In genomic region chr2:33185258-33185657, GRCm38 (mm10) we compare ENCODE assay signal across 8 mouse cellular contexts. TPM values are rescaled to one million over a fixed set of nuclear protein-coding genes. Genes with fewer than 3 reads are reported as not detected.
DNase-seq lines count a peak whose midpoint lies in the region; ATAC-seq and TF ChIP-seq lines count a peak whose summit lies in the region.

No protein-coding gene starts in this region.

- intact Hi-C loops in heart, adult 2 months (cut with DNase I), result no loop called here
- intact Hi-C loops in heart, postnatal 25 days (cut with DNase I), result no loop called here

- H3K4me1 ChIP-seq in heart, adult 2 months (ENCODE audit: control insufficient read depth, insufficient read depth, low read length), result peaks cover 17% of the 10 kb centered on the region
- H3K4me1 ChIP-seq in heart, embryonic 15.5 days (replicated peaks), result peaks cover 48% of the 10 kb centered on the region
- peaks cover 22% of the 10 kb centered on the region for H3K4me1 ChIP-seq in hindbrain, embryonic 13.5 days (replicated peaks)

- H3K4me2 ChIP-seq in heart, embryonic 15.5 days, result no peak overlapping the region
- no peak overlapping the region for H3K4me2 ChIP-seq in hindbrain, embryonic 13.5 days

- no peaks in the 10 kb centered on the region; the same call in 1 of the 2 replicates for H3K36me3 ChIP-seq in heart, adult 2 months (ENCODE audit: control insufficient read depth, insufficient read depth, low read length)
- no peaks in the 10 kb centered on the region for H3K36me3 ChIP-seq in heart, embryonic 15.5 days
- H3K36me3 ChIP-seq in hindbrain, embryonic 13.5 days, result no peaks in the 10 kb centered on the region

- no peaks in the 10 kb centered on the region for H3K79me2 ChIP-seq in heart, adult 2 months (replicated peaks; ENCODE audit: control insufficient read depth, insufficient read depth, low read length)

- no peak for ATAC-seq in heart, embryonic 15.5 days (replicated peaks; ENCODE audit: insufficient number of reproducible peaks, insufficient read depth, low FRiP score, low read depth)
- ATAC-seq in megakaryocyte, adult 5-6 weeks (ENCODE audit: poor library complexity, severe bottlenecking), result peak; percentile 49; the same call in 1 of the 2 replicates
- no peak for ATAC-seq in hindbrain, embryonic 13.5 days (ENCODE audit: low FRiP score)

- TF ChIP-seq CTCF in heart, adult 2 months (IDR thresholded peaks at IDR 0.05), result peak; percentile 64

- peak in 1 of 2 experiments; percentile 43 for DNase-seq in heart, adult 2 months
- no peak for DNase-seq in heart, postnatal 25 days (ENCODE audit: low spot score)
- peak; percentile 74 for DNase-seq in 3T3-L1 (ENCODE audit: low read depth, low spot score)
- peak; percentile 75 for DNase-seq in adrenal gland, postnatal 10 days
- DNase-seq in right cerebral cortex, postnatal 25 days, result no peak

- WGBS in heart, adult 2 months, result 74% methylated on average over 7 of the region's 7 CpGs
- WGBS in heart, embryonic 15.5 days, result 85% methylated on average over 7 of the region's 7 CpGs
- WGBS in hindbrain, embryonic 13.5 days, result 73% methylated on average over 7 of the region's 7 CpGs

- H3K27me3 ChIP-seq in heart, adult 2 months (ENCODE audit: control insufficient read depth, insufficient read depth, low read length), result no peaks in the 10 kb centered on the region
- H3K27me3 ChIP-seq in heart, embryonic 15.5 days, result no peaks in the 10 kb centered on the region
- H3K27me3 ChIP-seq in hindbrain, embryonic 13.5 days, result no peaks in the 10 kb centered on the region

- TF ChIP-seq EP300 in heart, adult 2 months (IDR thresholded peaks at IDR 0.05; ENCODE audit: insufficient read depth, low read depth, low read length), result no peak

- H3K9ac ChIP-seq in heart, adult 2 months (ENCODE audit: low read depth, low read length), result no peak overlapping the region
- no peak overlapping the region for H3K9ac ChIP-seq in heart, embryonic 15.5 days
- no peak overlapping the region for H3K9ac ChIP-seq in hindbrain, embryonic 13.5 days

- no peak for TF ChIP-seq POLR2A in heart, adult 2 months (IDR thresholded peaks at IDR 0.05; ENCODE audit: insufficient read depth, low read depth, low read length)

- peak overlapping the region; percentile 43 for H3K27ac ChIP-seq in heart, adult 2 months
- H3K27ac ChIP-seq in heart, embryonic 15.5 days, result peak overlapping the region; percentile 82
- H3K27ac ChIP-seq in hindbrain, embryonic 13.5 days, result no peak overlapping the region

- no peaks in the 10 kb centered on the region for H3K9me3 ChIP-seq in heart, embryonic 15.5 days (replicated peaks)
- H3K9me3 ChIP-seq in hindbrain, embryonic 13.5 days, result no peaks in the 10 kb centered on the region

- H3K4me3 ChIP-seq in heart, adult 2 months, result no peak overlapping the region
- H3K4me3 ChIP-seq in heart, embryonic 15.5 days, result no peak overlapping the region
- no peak overlapping the region for H3K4me3 ChIP-seq in hindbrain, embryonic 13.5 days

RNA-seq across cellular contexts. Expression of gene Angptl2, which starts 30.6 kb away (rescaled TPM):
- total RNA-seq in heart, adult 2 months (2021), result 10 to 100 TPM; 45.3 to 46.2 TPM
- 91.4 and 128 TPM in 2 replicates for polyA plus RNA-seq in heart, adult 2 months (2012; rRNA removed)
- 10 to 100 TPM; 47.9 to 78.9 TPM for total RNA-seq in heart, postnatal 25 days (2021)
- total RNA-seq in adrenal gland, postnatal 10 days (2021), result 10 to 100 TPM; 51.9 to 66.1 TPM
- polyA plus RNA-seq in heart, embryonic 15.5 days (2015; fragmentation: Nextera tagmentation; extraction: Ambion mirVana), result 59.1 and 77.0 TPM in 2 replicates
- total RNA-seq in megakaryocyte, adult 5-6 weeks (2015), result 4.2 and 5.0 TPM in 2 replicates
- total RNA-seq in megakaryocyte, adult 5-6 weeks (2017), result 9.8 and 11.4 TPM in 2 replicates
- polyA plus RNA-seq in hindbrain, embryonic 13.5 days (2015; fragmentation: Nextera tagmentation; extraction: Ambion mirVana), result 16.9 and 17.9 TPM in 2 replicates

RNA-seq across cellular contexts. Expression of gene Garnl3, which starts 53.8 kb away (rescaled TPM):
- total RNA-seq in heart, adult 2 months (2021), result 1 to 10 TPM; 3.6 to 3.8 TPM
- 1.9 and 2.3 TPM in 2 replicates for polyA plus RNA-seq in heart, adult 2 months (2012; rRNA removed)
- total RNA-seq in heart, postnatal 25 days (2021), result 1 to 10 TPM; 3.0 to 3.3 TPM
- 10 to 100 TPM; 16.4 to 29.5 TPM for total RNA-seq in adrenal gland, postnatal 10 days (2021)
- 6.9 and 11.4 TPM in 2 replicates for polyA plus RNA-seq in heart, embryonic 15.5 days (2015; fragmentation: Nextera tagmentation; extraction: Ambion mirVana)
- 0.20 and 0.82 TPM in 2 replicates for total RNA-seq in megakaryocyte, adult 5-6 weeks (2015)
- total RNA-seq in megakaryocyte, adult 5-6 weeks (2017), result 2.7 and 5.7 TPM in 2 replicates
- 36.6 and 39.4 TPM in 2 replicates for polyA plus RNA-seq in hindbrain, embryonic 13.5 days (2015; fragmentation: Nextera tagmentation; extraction: Ambion mirVana)

Comparison
In these comparisons a context has a peak if more than half of its experiments do, and no peak if none do; other contexts are left out.
1. DNase-seq: peak in 3T3-L1 (single experiment) and adrenal gland, postnatal 10 days (single experiment); none in heart, postnatal 25 days (single experiment) and right cerebral cortex, postnatal 25 days (single experiment).